Mouse (Mus musculus) gastrocnemius, adult 18-20 months (tissue): ENCODE results near the gene Hist1h2ad. TPM values are rescaled to one million over a fixed set of nuclear protein-coding genes. Genes with fewer than 3 reads are reported as not detected.
A peak's percentile ranks its signal among the peaks of the same experiment; 100 is the strongest.
"Not testable (repeated sequence)": the region's sequence is repeated elsewhere in the genome, so short reads cannot be mapped to it uniquely, and the experiment has no call there.

Experiments
- DNase-seq: peaks from one replicate; pipeline ENCODE4 v3.0.0; 2021; ENCODE audit warnings: low spot score
- total RNA-seq, 2 experiments: library from RNA; stranded (reverse); gene quantifications; 2 replicates each; pipeline ENCODE4 v1.2.3; 2021

Gene Hist1h2ad
- total RNA-seq, 2 experiments from 2014 or later: 0.80 to 1.7 TPM

DNA sequence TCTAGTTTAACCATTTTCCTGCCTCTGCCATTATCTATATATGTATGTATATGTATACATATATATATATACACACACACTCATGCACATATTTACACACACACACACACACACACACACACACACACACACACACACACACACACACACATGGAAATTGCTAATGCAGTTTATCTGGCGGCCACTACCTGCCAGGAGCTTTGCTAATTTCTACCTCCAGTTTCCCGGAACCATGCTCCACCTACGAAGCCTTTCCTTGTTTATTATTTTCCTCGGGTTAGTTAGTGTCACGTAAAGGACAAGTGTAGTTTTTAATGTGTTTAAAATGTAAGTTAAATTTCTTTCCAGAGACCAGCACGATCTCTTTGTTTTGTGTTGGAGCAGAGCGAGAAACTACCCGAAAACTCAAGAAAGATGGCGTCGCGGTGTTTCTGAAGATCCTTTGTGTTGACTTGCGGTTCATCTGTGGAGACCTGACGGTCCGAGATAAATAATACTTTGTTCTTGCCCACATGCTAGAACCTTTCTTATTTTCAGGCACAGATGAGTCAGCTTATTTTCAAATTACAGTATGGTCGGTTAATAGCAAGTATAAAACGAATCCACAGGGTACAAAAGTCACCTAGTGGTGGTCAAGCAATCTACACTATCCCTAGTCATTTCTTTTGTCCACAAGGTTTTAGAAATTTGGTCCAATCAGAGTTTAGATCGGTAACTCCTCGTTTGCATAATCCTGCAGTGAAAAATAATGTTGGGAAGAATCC, 11.3 kb upstream of the Hist1h2ad start:
- DNase-seq: peak; percentile 25

DNA sequence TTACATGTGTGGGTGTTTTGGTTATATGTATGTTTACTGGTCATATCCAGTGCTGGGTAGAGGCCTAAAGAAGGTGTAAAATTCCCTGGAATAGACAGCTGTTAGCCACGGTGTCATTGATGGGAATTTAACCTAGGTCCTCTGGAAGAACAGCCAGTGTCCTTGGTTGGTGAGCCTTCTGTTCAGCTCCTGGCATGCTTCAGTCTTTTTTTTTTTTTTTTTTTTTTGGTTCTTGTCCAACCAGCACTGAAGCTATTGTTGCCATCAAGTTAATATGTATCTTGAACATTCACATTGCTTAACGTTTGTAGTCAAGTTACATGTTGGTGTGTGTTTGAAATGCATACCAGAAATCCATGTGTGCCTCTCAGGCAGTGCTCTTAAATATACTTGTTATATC, 9.7 kb upstream of the Hist1h2ad start:
- DNase-seq: no peak

DNA sequence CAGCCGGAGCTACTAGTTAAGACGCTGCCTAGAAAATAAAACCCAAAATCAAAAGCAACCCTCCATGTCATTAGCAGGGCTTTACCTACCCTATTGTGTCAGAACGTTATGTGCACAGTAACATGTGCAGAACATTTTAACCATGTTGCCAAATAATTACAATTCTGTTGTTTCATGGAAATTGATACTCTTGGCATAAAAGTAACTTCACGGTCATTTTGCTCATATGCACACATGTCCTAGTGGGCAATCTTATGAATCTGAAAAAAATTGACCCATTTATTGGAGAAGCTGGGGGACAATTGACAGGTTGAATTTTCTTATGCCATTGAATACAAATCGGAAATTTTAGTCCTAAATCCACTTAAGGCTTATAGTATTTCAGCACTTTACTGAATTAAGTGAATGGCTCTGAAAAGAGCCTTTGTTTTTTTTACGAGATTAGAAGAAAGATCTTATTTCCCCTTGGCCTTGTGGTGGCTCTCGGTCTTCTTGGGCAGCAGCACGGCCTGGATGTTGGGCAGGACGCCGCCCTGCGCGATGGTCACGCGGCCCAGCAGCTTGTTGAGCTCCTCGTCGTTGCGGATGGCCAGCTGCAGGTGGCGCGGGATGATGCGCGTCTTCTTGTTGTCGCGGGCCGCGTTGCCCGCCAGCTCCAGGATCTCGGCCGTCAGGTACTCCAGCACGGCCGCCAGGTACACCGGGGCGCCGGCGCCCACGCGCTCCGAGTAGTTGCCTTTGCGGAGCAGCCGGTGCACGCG, 3.7 kb upstream of the Hist1h2ad start:
- not testable (repeated sequence) for DNase-seq

DNA sequence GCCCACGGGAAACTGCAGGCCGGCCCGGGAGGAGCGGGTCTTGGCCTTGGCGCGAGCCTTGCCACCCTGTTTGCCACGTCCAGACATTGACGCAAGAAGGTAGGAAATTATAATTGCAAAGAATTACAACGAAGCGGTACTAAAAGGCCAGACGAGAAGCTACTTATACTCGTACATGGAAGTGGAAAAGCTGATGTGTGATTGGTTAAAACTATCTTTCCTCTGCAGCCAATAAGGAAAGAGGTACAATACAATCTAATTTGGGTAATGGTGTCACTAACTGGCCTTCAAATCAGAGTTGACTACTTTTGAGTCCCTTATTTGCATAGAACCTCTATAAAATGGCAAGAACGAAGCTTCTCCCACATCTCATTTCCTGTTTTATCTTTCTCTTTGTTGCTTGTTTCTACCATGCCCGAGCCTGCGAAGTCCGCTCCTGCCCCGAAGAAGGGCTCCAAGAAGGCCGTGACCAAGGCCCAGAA, 3.1 kb upstream of the Hist1h2ad start, which contains the start of the genes Hist1h2ae and Hist1h2bg:
Hist1h2ae (minus strand) TSS at position 199 of the 482 bp plus-strand sequence.
Hist1h2bg (plus strand) TSS at position 375 of the 482 bp plus-strand sequence.
- peak; percentile 52 for DNase-seq

DNA sequence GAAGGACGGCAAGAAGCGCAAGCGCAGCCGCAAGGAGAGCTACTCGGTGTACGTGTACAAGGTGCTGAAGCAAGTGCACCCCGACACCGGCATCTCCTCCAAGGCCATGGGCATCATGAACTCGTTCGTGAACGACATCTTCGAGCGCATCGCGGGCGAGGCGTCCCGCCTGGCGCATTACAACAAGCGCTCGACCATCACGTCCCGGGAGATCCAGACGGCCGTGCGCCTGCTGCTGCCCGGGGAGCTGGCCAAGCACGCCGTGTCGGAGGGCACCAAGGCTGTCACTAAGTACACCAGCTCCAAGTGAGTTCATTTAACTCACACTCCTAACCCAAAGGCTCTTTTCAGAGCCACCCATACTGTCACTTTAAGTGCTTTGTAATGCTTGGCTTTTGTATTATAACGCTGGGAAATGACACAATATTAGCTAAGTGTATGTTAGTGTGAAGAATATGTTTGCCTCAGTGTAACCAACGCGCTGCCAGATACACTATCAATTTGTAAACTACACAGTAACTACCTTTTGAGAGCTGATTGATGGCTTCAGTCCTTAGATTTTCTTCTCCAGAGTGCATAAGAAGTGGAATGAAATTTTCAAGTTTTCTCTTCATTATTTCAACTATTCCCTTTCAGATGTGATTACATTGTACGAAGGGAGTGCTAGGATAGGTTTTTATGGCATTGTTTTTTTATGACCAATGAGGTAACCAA, 2.5 kb upstream of the Hist1h2ad start:
- DNase-seq: not testable (repeated sequence)

DNA sequence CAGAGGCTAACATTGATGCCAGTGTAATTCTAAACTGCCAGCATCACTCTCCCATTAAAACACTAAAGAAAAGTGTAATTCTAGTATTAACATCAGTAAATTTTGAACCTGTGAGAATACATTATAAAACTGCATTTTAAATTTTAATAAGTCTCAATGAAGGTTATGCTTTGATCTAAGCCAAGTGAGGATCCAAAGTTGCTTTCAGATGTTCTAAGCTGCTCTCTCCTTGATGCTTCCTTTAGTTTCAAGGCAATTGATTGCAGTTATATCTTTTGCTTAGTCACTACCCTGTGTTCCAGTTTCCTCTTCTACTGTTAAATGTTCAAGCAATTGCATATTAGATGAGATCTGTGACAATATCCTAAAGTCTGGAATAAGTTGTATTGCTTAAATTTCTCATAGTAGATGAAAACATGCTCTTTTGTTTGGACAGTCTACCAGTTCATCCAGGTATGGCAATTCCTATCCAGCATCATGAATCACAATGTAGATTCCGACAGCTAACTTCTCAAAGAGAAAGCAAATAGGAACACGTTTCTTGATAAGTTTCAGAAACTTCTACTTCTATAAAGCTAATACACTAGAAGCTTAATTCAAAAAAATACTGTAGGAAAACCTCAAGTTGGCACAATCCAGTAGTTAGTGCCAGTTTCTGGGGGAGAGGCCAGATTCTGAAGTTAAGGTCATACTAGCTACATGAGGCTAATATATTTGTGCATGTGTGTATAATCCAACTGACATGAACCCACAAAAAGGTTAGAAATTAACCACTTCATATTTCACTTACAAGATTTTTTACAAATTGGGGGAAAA, 1.8 kb upstream of the Hist1h2ad start:
- no peak for DNase-seq

DNA sequence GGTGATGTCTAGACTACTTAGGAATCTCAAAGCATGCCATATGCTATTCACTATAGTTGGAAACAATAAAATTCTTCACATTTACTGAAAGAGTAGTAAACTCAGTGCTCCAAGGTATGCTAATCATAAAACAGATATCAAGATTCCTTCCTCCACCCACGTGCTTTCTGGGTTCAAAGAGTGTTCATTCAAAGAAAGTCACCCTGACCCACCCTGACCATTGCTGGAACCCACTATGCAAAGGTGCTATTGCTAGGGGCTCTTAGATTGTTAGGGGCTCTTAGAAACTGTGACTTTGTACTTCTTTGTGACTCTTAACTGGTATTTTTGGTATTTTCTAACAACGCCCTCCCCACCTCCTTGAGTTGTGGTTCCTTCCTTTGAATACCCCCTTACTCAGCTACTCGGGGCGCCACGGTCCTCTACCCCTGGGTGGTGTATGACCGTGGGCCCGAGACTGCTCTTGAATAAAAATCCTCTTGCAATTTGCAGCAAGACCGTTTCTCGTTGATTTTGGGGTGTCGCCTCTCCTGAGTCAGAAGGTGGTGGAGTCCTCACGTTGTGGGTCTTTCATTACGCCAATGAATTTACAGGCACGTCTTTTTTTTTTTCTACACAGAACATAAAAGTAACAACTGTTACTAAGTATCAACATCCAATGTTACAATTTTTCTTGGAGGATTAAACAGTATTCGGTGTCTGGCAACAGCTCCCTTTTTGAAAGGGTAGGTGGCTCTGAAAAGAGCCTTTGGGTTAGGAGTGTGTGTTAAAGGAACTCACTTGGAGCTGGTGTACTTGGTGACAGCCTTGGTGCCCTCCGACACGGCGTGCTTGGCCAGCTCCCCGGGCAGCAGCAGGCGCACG, 915 bp upstream of the Hist1h2ad start:
- not testable (repeated sequence) for DNase-seq

DNA sequence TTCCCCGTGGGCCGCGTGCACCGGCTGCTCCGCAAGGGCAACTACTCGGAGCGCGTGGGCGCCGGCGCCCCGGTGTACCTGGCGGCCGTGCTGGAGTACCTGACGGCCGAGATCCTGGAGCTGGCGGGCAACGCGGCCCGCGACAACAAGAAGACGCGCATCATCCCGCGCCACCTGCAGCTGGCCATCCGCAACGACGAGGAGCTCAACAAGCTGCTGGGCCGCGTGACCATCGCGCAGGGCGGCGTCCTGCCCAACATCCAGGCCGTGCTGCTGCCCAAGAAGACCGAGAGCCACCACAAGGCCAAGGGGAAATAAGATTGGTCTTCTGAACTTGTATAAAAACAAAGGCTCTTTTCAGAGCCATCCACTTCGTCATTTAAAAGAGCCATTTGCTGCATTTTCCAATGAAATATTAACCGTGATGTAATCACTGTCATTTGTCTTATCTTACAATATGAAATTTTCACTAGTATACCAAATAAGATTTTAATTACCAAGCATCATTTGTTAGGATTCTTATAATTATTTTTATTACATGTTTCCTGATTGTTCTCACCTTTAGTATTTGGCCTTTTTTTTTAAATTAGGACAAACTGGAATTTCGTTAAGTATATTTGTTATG, 477 bp downstream of the Hist1h2ad start:
- DNase-seq: not testable (repeated sequence)

DNA sequence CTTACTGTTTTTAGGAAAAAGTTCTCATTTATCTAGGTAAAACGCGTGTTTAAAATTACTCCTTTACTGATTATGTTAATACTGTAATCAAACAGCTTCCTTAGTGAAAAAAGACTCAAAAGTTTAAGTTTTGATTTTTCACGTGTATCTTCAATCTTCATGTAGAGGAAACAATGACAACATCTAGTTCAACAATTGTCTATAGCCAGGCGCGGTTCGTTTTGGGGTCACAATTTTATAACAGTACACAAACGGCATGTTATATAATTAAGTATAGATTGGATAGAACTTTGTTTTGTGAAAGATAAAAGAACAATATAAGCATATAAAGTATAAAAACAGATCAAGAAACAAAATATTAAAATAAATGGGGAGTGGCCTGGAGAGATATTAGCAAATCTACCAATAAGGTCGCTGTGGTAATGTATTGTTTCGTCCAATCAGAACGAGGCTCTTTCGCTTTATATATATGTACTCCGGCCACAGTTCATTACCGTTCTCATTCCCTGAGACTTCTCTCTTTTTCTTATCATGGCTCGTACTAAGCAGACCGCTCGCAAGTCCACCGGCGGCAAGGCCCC, 1.2 kb downstream of the Hist1h2ad start, which contains the start of gene Hist1h3d:
Hist1h3d (plus strand) TSS at position 493 of the 581 bp plus-strand sequence.
- DNase-seq: no peak

DNA sequence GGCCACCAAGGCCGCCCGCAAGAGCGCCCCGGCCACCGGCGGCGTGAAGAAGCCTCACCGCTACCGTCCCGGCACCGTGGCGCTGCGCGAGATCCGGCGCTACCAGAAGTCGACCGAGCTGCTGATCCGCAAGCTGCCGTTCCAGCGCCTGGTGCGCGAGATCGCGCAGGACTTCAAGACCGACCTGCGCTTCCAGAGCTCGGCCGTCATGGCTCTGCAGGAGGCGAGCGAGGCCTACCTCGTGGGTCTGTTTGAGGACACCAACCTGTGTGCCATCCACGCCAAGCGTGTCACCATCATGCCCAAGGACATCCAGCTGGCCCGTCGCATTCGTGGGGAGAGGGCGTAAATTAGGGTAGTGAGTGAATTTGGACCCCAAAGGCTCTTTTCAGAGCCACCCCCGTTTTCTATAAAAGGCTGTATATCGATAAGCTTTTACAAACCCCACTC, 1.7 kb downstream of the Hist1h2ad start:
- not testable (repeated sequence) for DNase-seq

DNA sequence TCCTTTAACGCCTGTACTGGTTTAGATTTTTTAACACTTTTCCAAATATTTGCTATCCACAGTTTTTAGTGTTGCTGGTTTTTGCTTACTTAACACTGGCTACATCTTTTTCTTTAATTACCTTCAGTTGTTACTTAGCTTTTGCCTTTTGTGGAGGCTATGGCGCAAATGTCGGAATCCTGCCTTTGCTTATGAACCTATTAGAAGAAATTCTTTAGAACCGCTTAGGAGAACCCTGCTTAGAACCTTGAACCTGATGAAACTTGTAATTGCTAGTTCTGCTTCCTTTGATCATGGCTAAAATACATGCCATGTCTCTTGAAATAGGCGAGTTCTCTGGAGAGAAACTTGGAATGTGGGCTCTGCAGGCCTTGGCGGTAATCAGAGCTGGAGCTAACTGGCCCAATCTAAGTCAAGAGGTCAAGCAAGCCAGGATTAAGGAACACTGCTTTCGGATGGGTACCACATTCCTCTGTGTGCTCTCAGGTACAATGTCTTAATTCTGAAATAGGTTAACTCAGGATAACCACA, 2.2 kb downstream of the Hist1h2ad start:
- DNase-seq: no peak

DNA sequence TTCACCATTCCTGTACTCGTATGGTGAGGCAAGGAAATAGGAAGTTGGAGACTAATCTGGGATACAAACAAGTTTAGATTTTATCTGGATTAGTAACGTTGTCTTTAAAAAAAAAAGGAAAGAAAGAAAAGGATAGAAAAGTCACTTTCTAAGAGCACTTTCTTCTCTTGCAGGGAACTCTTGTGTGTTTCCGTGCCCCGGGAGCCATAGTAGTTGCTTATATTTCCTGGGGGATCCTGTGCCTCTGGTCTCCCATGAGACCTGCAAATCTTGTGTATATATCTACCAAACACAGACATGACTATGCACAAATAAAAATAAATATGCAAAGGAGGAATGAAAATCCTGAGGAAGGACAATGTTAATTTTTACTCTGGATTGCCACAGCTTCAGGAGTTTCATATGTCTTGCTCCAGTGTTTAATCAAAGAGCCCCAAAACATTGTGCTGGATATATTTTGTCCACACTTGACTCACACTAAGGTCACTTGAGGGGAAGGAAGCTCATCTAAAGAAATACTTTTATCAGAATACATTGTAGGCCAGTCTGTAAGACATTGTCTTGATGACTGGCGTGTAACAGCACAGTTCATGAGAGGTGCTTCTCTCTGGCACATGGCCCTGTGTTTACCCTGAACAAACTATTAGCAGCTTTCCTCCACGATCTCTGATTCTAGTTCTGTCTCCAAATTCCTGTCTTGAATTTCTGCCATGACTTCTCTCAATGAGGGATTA, 2.9 kb downstream of the Hist1h2ad start:
- DNase-seq: no peak

DNA sequence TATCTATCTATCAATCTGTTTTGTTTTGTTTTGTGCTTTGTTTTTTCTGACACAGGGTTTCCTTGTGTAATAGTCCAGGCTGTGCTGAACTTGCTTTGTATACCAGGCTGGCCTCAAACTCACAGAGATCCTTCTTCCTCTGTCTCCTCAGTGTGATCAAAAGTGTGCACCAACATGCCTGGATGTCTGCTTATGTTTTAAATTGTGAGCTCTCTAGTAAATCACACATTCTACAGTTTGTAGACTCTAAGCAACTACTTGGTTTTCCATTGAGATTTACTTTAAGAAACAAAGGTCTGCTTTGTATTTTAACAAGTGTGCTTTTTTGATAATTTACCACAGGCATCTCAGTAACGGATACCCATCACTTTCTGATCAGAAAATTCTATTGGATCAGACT, 3.7 kb downstream of the Hist1h2ad start:
- DNase-seq: no peak

DNA sequence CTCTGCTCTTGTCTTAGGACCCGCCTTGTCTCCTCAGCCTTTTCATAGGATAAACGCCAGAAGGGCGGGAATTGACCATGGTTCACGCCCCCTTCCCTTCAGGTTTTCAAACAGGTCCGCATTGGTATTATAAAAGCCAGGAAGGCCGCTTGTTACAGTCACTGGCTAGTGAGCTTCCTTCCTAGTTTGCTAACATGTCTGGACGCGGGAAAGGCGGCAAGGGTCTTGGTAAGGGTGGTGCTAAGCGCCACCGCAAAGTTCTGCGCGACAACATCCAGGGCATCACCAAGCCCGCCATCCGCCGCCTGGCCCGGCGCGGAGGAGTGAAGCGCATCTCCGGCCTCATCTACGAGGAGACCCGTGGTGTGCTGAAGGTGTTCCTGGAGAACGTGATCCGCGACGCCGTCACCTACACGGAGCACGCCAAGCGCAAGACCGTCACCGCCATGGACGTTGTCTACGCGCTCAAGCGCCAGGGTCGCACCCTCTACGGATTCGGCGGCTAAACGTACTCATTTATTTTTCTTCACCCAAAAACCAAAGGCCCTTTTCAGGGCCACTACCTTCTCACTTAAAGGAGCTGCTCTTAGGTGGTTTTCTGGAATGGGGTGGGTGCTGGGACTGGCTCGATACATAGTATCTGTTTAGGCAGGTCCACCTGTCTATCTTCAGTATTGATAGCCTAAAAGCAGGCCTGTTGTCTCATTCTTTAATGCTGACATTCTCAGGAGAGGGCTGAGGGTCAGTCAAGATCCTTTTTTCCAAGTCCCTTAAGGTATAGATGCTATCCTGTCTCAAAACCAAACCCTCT, 7.4 kb downstream of the Hist1h2ad start, which contains the start of gene Hist1h4d:
Hist1h4d (plus strand) TSS at position 191 of the 811 bp plus-strand sequence.
- DNase-seq: peak; percentile 98

DNA sequence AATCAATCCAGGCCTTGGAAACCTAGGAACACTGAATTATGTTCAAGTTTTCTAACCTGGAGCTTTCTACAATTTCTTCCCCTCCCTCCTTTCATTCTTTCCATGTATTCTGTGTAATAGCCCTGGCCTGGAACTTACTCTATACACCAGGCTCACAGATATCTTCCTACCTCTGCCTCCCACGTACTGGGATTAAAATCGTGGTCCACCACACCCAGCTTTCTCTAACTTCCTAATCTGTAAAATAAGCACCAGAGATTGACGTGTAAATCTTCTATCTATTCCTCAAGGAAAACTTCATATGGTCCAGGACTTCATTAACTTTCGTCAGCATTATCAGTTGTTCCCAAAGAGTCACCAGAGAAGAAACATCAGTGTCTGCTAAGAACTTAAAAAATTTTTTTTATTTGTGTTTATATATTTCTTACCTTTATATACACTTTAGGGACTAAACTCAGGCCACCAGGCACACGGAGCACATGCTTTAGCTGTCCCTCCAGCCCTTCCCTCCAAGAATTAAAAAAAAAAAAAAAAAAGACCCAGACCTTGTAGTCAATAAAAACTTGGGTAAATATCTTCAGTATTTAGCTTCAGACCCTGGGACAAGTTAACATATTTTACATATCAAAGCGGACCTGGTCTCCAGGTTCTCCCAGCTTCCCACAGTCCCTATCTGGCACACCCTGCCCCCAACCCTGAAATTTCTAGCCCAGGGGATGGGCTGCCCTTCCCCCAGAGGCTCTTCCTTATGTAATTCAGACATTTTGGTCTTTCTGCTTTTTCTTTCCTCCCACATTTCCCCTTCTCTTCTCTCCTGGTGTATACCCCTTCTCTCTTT, 8.3 kb downstream of the Hist1h2ad start:
- DNase-seq: no peak
